Mouse (Mus musculus): ENCODE results near the gene Gpr153.

The Gpr153 gene

GRCm38 (mm10) chr4:152315498-152316213, 41.6 kb downstream of the Gpr153 start:
- DNase-seq (ENCODE audit: low spot score in 2 of 2) = no peak

DNA sequence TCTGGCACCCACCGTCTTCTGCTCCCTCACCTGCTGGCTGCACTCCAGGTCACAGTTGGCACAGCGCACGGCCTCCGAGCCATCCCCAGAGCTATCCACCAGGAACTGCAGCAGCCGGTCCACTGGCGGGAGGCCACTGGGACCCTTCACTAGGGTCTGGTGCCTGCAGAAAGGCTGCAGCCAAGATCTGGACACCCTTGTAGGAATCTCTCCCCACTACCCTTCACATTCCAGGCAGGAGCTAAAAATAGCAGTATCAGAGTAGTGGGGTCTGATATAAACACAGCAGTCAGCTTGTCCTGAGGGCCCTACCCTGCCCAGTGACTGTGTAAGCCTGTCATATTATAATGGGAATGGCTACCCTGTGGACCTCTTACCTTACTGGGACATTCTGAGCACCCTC, 43.6 kb downstream of the Gpr153 start:
- DNase-seq (ENCODE audit: low spot score in 2 of 2) = no peak

DNA sequence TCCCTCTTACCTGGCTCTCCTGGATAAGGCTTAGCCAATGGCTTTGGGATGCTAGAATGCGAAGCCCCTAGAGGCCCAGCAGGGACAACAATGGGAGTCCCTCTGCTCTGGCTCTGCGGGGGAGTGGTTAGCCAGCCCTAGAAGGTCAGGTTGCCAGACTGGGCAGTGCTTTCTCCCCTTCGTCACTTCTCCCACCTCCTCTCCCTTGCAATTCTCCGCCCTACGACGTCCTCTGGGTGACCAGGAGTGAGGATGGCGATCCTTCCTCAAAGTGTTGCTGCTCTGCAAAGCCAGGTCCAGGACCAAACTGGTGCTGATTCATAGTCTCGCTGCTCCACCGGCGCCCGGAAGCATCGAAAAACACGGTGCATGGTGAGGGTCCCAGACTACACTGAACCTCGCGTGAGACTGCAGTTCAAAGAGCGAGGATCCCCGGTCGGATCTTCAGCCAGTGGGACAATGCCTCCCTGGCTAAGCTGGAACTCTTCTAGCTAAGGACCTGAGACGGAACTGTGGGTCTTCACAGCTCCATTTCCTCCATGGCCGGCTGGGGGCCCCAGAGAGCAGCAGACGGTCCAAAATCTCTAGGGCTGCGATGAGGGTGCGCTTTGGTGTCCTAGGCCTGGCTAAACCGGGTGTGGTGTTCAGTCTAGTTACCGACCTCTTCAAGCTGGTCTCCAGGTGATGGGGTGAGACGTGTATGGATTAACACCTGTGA, 44.6 kb downstream of the Gpr153 start, which contains the start of gene Rnf207:
Gene Rnf207, minus strand, starts transcription at position 477 of the 718 bp plus-strand sequence.
- peak; percentile 39 to 78 for DNase-seq (ENCODE audit: low spot score in 2 of 2)

GRCm38 (mm10) chr4:152321464-152321863, 47.4 kb downstream of the Gpr153 start:
- DNase-seq (ENCODE audit: low spot score in 2 of 2) = no peak

DNA sequence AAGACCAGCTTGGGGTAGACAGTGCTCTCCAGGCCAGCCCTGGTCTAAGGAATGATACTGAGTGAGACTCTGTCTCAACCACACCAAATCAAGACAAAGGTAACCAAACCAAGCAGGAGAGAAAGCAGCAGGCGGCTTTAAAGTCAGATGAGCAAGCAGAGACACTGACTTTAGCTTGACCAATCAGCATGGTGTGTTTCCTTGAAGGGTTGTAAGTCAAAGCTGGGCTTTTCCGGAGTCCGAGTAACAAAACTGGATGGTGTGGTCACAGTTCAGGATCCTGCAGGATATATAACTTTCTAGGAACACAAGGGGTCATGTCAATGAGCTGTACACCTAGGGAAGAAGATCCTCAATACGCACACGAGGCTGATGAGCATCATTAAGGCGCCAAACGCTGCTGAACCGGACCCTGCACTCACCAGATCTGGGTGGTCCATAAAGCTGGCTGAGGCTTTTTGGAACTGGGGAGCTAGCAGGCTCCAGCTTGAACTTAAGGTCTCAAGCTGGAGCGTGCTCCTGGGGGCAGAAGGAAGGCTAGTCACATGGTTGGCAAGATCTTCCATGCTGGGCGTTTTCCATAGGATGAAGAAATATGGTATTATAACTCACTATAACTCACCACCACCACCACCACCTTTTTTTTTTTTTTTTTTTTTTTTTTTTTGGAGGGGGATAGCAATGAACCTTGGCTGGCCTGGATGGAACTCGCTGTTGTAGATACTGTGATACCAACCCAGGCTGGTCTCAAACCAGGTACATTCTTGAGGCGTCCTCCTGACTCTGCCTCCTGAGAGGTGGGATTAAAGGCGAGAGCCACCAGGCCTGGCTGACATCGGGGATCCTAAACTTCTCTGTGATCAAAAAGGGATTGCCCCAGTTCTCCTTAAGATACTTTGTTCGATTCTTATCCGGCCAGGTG, 50.9 kb downstream of the Gpr153 start:
- DNase-seq (ENCODE audit: low spot score in 2 of 2) = no peak

DNA sequence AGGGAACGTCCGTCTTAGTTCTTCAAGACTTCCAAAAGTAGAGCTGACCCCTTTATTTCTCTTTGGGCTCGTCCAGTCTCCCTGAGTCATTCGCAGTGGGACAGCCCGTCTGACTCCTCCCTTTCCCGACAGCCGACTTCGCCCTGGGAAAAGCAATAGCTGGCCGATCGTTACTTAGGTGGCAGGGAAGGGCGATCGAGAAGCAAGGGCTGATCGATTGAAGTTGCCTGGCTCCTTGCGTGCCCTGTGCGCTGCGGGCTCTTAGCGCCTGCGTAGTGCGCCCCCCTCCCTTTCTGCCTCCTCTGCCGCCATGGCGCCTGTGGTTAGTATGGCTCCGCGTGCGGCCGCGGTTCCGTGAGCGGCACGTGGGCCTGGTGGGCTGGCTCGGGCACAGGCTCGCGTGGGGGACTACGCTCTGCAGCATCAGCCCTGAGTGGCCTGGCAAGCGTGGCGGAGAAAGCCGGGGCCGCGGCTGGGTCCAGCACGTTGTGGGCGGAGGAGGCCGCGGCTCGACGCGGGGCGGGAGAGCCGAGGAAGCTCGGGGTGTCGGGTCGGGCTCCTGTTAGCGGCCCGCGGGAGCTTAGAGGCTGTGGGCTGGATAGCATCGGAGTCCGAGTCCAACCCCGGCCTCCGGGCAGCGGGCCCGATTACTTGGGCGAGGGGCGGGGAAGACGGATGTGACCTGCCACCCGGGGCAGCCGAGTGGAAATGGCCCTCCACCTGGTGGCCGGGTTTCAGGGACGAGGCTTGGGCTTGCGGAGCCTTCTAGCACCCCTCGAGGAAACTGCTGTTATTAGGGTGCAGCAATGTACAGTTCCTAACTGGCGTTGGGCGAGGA, 51.8 kb downstream of the Gpr153 start, which contains the start of gene Rpl22:
Gene Rpl22, plus strand, starts transcription at position 169 of the 838 bp plus-strand sequence.
- peak; percentile 88 to 91 for DNase-seq (ENCODE audit: low spot score in 2 of 2)

DNA sequence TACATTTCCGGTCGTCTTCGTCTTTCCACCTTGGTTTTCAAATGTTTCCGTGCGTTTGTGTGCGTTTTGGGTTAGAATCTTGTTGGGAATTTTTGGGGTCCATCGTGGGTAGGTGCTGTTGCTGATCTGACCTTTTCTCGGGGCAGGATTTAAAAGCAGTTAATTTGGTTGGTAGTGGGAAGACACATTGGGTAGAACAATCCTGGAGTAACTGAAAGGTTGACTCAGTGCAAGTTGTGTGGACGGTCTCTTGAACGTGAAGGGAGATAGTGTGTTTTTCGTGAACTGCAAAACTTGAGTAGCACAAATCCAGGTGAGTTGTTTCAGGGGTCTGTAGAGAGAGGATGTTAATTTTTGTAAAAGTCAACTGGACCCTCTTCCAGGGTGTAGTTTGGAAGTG, 52.5 kb downstream of the Gpr153 start:
- DNase-seq (ENCODE audit: low spot score in 2 of 2) = no peak

- peak; percentile 56 to 80 for DNase-seq (ENCODE audit: low spot score in 2 of 2)
These were observed 54.7 kb downstream of the Gpr153 start for GRCm38 (mm10) chr4:152328691-152329090.

DNA sequence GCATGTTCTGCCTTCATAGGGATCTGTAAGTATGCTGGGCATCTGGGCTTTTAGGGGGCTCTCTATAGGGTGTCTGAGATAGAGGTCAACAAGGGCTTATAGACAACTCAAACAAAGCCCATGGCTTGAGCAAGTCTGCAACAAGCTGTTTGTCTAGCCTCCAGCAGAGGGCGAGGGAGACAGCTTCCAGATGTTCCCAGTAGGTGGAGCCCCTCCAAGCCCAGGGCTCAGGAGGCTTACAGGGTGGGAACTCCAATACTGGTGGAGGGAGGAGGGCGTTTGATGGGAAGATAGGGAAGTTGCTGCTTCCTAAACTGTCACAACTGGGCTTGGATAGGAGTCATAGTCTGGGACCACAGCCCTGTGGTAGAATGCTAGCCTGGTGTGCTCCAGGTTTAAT, 58.9 kb downstream of the Gpr153 start:
- DNase-seq (ENCODE audit: low spot score in 2 of 2) = peak; percentile 54 to 79

DNA sequence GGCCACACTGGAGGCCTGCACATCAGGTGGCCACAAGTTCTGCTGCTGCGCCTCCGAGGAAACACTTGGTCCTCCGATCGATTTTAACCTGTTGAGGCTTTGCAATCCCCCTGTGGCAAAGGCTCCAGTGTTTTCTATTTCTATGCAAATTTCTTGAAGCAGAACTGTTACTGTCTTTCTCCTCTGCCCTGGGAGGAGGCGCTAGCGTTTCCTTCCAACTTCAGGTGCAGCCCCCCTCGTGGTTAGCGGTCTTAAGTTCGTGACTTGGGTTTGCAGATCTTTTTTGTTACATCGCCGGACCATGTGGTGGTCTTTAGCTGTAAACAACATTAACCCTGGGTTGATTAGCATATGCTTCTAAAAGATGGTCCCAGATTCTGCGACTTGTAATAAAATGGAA, 59.6 kb downstream of the Gpr153 start:
- no peak for DNase-seq (ENCODE audit: low spot score in 2 of 2)
